Comparison of ENCODE assay signal across 8 mouse cellular contexts in genomic region chr17:78916369-78916813, GRCm38 (mm10). TPM values are rescaled to one million over a fixed set of nuclear protein-coding genes. Genes with fewer than 3 reads are reported as not detected.
DNase-seq lines count a peak whose midpoint lies in the region; ATAC-seq and TF ChIP-seq lines count a peak whose summit lies in the region.

Gene Cebpzos, plus strand, starts transcription at chr17:78916500.

- no peaks in the 10 kb centered on the region for H3K9me3 ChIP-seq in ES-Bruce4 (replicated peaks; ENCODE audit: control insufficient read depth, insufficient read depth, low read length, poor library complexity, severe bottlenecking)
- no peaks in the 10 kb centered on the region for H3K9me3 ChIP-seq in forebrain, embryonic 14.5 days (replicated peaks; ENCODE audit: control insufficient read depth, low read length)
- H3K9me3 ChIP-seq in neural tube, embryonic 15.5 days (replicated peaks): no peaks in the 10 kb centered on the region

- no peaks in the 10 kb centered on the region for H3K4me1 ChIP-seq in ES-Bruce4 (ENCODE audit: control insufficient read depth, insufficient read depth, low read length)
- H3K4me1 ChIP-seq in forebrain, embryonic 14.5 days (ENCODE audit: control insufficient read depth, insufficient read depth, low read length): peaks cover 10% of the 10 kb centered on the region; the same call in 1 of the 2 replicates
- H3K4me1 ChIP-seq in neural tube, embryonic 15.5 days: peaks cover 16% of the 10 kb centered on the region

- TF ChIP-seq CTCF in ES-Bruce4 (IDR thresholded peaks at IDR 0.05; ENCODE audit: low read depth, low read length): no peak

- peak; percentile 98 for ATAC-seq in cerebellum, adult (ENCODE audit: insufficient number of reproducible peaks, low FRiP score, low TSS enrichment)
- ATAC-seq in forebrain, embryonic 14.5 days: peak; percentile 93
- peak; percentile 97 for ATAC-seq in neural tube, embryonic 15.5 days (ENCODE audit: low FRiP score)

- DNase-seq in forebrain, embryonic 14.5 days (ENCODE audit: low spot score): peak; percentile 91
- peak; percentile 81 to 84 for DNase-seq in heart, postnatal 14 days
- peak; percentile 90 for DNase-seq in layer of hippocampus, adult 11-12 months (ENCODE audit: low spot score)
- DNase-seq in lung, adult 18-20 months: peak; percentile 92
- peak; percentile 86 for DNase-seq in testis, postnatal 14 days (ENCODE audit: low spot score)

- H3K9ac ChIP-seq in ES-Bruce4 (ENCODE audit: low read depth, poor library complexity, severe bottlenecking): peak within 1 kb of the TSS; percentile 90
- H3K9ac ChIP-seq in forebrain, embryonic 14.5 days (ENCODE audit: low read length): peak within 1 kb of the TSS; percentile 79
- H3K9ac ChIP-seq in neural tube, embryonic 15.5 days (replicated peaks): peak within 1 kb of the TSS; percentile 87

- no peaks in the 10 kb centered on the region for H3K27me3 ChIP-seq in ES-Bruce4 (ENCODE audit: control insufficient read depth, insufficient read depth, low read length, poor library complexity, severe bottlenecking)
- H3K27me3 ChIP-seq in forebrain, embryonic 14.5 days (replicated peaks; ENCODE audit: control insufficient read depth, insufficient read depth, low read length): no peaks in the 10 kb centered on the region
- H3K27me3 ChIP-seq in neural tube, embryonic 15.5 days (replicated peaks): no peaks in the 10 kb centered on the region

- H3K4me2 ChIP-seq in forebrain, embryonic 14.5 days (ENCODE audit: low read length): peak within 1 kb of the TSS; percentile 72
- H3K4me2 ChIP-seq in neural tube, embryonic 15.5 days: peak within 1 kb of the TSS; percentile 82

- TF ChIP-seq POLR2A in ES-Bruce4 (IDR thresholded peaks at IDR 0.05; ENCODE audit: insufficient read depth, low read length): no peak

- peak within 1 kb of the TSS; percentile 100 for H3K4me3 ChIP-seq in ES-Bruce4 (ENCODE audit: low read depth, low read length)
- H3K4me3 ChIP-seq in forebrain, embryonic 14.5 days (ENCODE audit: low read depth, low read length): peak within 1 kb of the TSS; percentile 58
- peak within 1 kb of the TSS; percentile 80 for H3K4me3 ChIP-seq in neural tube, embryonic 15.5 days (replicated peaks)

- peak within 1 kb of the TSS; percentile 96 for H3K27ac ChIP-seq in ES-Bruce4 (ENCODE audit: insufficient read depth, low read length)
- H3K27ac ChIP-seq in forebrain, embryonic 14.5 days (ENCODE audit: low read depth, low read length): peak within 1 kb of the TSS; percentile 76
- H3K27ac ChIP-seq in neural tube, embryonic 15.5 days (replicated peaks): peak within 1 kb of the TSS; percentile 90

- intact Hi-C loops in heart, postnatal 14 days (cut with DNase I): loop anchor here (2.0 kb wide), 1 partner anchor 34 kb away; the partner anchor contains the start of gene Eif2ak2

- TF ChIP-seq EP300 in ES-Bruce4 (IDR thresholded peaks at IDR 0.05; ENCODE audit: insufficient read depth, low read depth, low read length): 0 out of 2 replicates have a peak, but pooled peaks have one; percentile 12

- WGBS in forebrain, embryonic 14.5 days: under 1% methylated on average over 37 of the region's 37 CpGs
- WGBS in neural tube, embryonic 15.5 days: under 1% methylated on average over 37 of the region's 37 CpGs

- peaks cover 27% of the 10 kb centered on the region for H3K36me3 ChIP-seq in ES-Bruce4 (ENCODE audit: control insufficient read depth, insufficient read depth, low read length, poor library complexity, severe bottlenecking)
- peaks cover 26% of the 10 kb centered on the region for H3K36me3 ChIP-seq in forebrain, embryonic 14.5 days (ENCODE audit: control insufficient read depth, insufficient read depth, low read length)
- peaks cover 22% of the 10 kb centered on the region for H3K36me3 ChIP-seq in neural tube, embryonic 15.5 days

RNA-seq across cellular contexts. Expression of gene Cebpzos, which starts in this region (rescaled TPM):
- 100 and 101 TPM in 2 replicates for polyA plus RNA-seq in ES-Bruce4 (2011; ENCODE audit: insufficient read depth, insufficient read length, low read depth, missing spikeins)
- polyA plus RNA-seq in forebrain, embryonic 14.5 days (2014; fragmentation: Nextera tagmentation; extraction: Ambion mirVana): 112 and 121 TPM in 2 replicates
- 10 to 100 TPM; 46.0 to 47.5 TPM for total RNA-seq in heart, postnatal 14 days (2021)
- 113 and 125 TPM in 2 replicates for polyA plus RNA-seq in neural tube, embryonic 15.5 days (2015; fragmentation: Nextera tagmentation; extraction: Ambion mirVana)

Comparison
In these comparisons a context has a peak if more than half of its experiments do, and no peak if none do; other contexts are left out.
1. Peak in every context shown above with its lines: DNase-seq, ATAC-seq, H3K4me3 ChIP-seq and H3K27ac ChIP-seq.